Mouse (Mus musculus) urinary bladder, postnatal 36 days (tissue): ENCODE measurements around the gene Zcchc2.

Experiments used
- DNase-seq, 2 experiments: peaks; one replicate each; pipeline ENCODE4 v3.0.0; 2022; ENCODE audit warnings: low spot score in 2 of 2, mixed read lengths in 1 of 2

The Zcchc2 gene

GRCm38 (mm10) chr1:105988903-105989639, 1.1 kb upstream of the Zcchc2 start:
- no peak for DNase-seq

GRCm38 (mm10) chr1:105989640-105989984, 594 bp upstream of the Zcchc2 start:
- no peak for DNase-seq

- DNase-seq, result peak; percentile 65 to 70
These were observed 930 bp downstream of the Zcchc2 start for GRCm38 (mm10) chr1:105990911-105991761.

GRCm38 (mm10) chr1:105991931-105992837, 2.0 kb downstream of the Zcchc2 start:
- no peak for DNase-seq

- peak; percentile 6 to 27 for DNase-seq
These were observed 3.0 kb downstream of the Zcchc2 start for GRCm38 (mm10) chr1:105993196-105993595.

- peak; percentile 76 to 85 for DNase-seq
These were observed 3.5 kb downstream of the Zcchc2 start for GRCm38 (mm10) chr1:105993601-105994209.

GRCm38 (mm10) chr1:105995966-105996365, 5.8 kb downstream of the Zcchc2 start:
- no peak for DNase-seq

GRCm38 (mm10) chr1:105997282-105997681, 7.1 kb downstream of the Zcchc2 start:
- no peak for DNase-seq

- DNase-seq, result no peak
These were observed 9.6 kb downstream of the Zcchc2 start for GRCm38 (mm10) chr1:105999802-106000201.

- DNase-seq, result no peak
These were observed 17.4 kb downstream of the Zcchc2 start for GRCm38 (mm10) chr1:106007581-106007980.

GRCm38 (mm10) chr1:106011097-106011496, 20.9 kb downstream of the Zcchc2 start:
- DNase-seq, result no peak

- DNase-seq, result no peak
These were observed 23.6 kb downstream of the Zcchc2 start for GRCm38 (mm10) chr1:106013759-106014158.

GRCm38 (mm10) chr1:106016262-106016661, 26.1 kb downstream of the Zcchc2 start:
- no peak for DNase-seq

- DNase-seq, result no peak
These were observed 29.6 kb downstream of the Zcchc2 start for GRCm38 (mm10) chr1:106019854-106020253.

GRCm38 (mm10) chr1:106022998-106023397, 32.8 kb downstream of the Zcchc2 start:
- no peak for DNase-seq

- DNase-seq, result no peak
These were observed 34.0 kb downstream of the Zcchc2 start for GRCm38 (mm10) chr1:106024254-106024653.

- no peak for DNase-seq
These were observed 34.6 kb downstream of the Zcchc2 start for GRCm38 (mm10) chr1:106024778-106025177.

- no peak for DNase-seq
These were observed 39.6 kb downstream of the Zcchc2 start for GRCm38 (mm10) chr1:106029769-106030168.

- no peak for DNase-seq
These were observed 40.1 kb downstream of the Zcchc2 start for GRCm38 (mm10) chr1:106030331-106030730.

- no peak for DNase-seq
These were observed 40.7 kb downstream of the Zcchc2 start for GRCm38 (mm10) chr1:106030886-106031285.

GRCm38 (mm10) chr1:106031908-106032307, 41.7 kb downstream of the Zcchc2 start:
- no peak for DNase-seq
